ENCODE assay signal across 11 mouse cellular contexts in genomic region chr6:72650338-72650851, GRCm38 (mm10). TPM values are rescaled to one million over a fixed set of nuclear protein-coding genes. Genes with fewer than 3 reads are reported as not detected.
DNase-seq lines count a peak whose midpoint lies in the region; ATAC-seq lines count a peak whose summit lies in the region.
"Had no signal": no experiment of that assay in that cellular context is flagged by ENCODE, and none has a peak within 500 bp of the region (broad histone marks: within the 10 kb centered on the region; RNA-seq: fewer than 3 reads in every experiment).

No protein-coding gene starts in this region.

- WGBS in kidney, embryonic 14.5 days: 53% methylated on average over 10 of the region's 10 CpGs
- WGBS in midbrain, embryonic 13.5 days: 87% methylated on average over 10 of the region's 10 CpGs

- H3K36me3 ChIP-seq in kidney, embryonic 14.5 days (ENCODE audit: control insufficient read depth, insufficient read depth, low read length): peaks cover 13% of the 10 kb centered on the region; the same call in 1 of the 2 replicates
- H3K36me3 ChIP-seq in midbrain, embryonic 13.5 days: no peaks in the 10 kb centered on the region
- H3K36me3 ChIP-seq: heart, embryonic 15.5 days had no signal

- no peak overlapping the region for H3K27ac ChIP-seq in kidney, embryonic 14.5 days (ENCODE audit: low read depth, low read length)
- no peak overlapping the region for H3K27ac ChIP-seq in midbrain, embryonic 13.5 days
- H3K27ac ChIP-seq: heart, embryonic 15.5 days had no signal

- peak; percentile 50 to 56 for DNase-seq in kidney, postnatal 4 days
- DNase-seq in gonadal fat pad, adult 2 months (ENCODE audit: low read depth): peak; percentile 57
- DNase-seq in left cerebral cortex, postnatal 25 days (ENCODE audit: low spot score in 2 of 2): peak; percentile 60 to 95
- DNase-seq in right cerebral cortex, postnatal 25 days: peak; percentile 78
- DNase-seq in cerebellum, postnatal 14 days: no peak
- DNase-seq in Muller cell, postnatal 12 days (ENCODE audit: inconsistent ontology term): no peak

- H3K9ac ChIP-seq in kidney, embryonic 14.5 days (ENCODE audit: low read depth, low read length): no peak overlapping the region
- no peak overlapping the region for H3K9ac ChIP-seq in midbrain, embryonic 13.5 days (replicated peaks)
- H3K9ac ChIP-seq: heart, embryonic 15.5 days had no signal

- H3K27me3 ChIP-seq in kidney, embryonic 14.5 days (ENCODE audit: control insufficient read depth, insufficient read depth, low read length): no peaks in the 10 kb centered on the region
- no peaks in the 10 kb centered on the region for H3K27me3 ChIP-seq in midbrain, embryonic 13.5 days
- H3K27me3 ChIP-seq: heart, embryonic 15.5 days had no signal

- no peaks in the 10 kb centered on the region for H3K9me3 ChIP-seq in kidney, embryonic 14.5 days (ENCODE audit: control insufficient read depth, low read length)
- H3K9me3 ChIP-seq in midbrain, embryonic 13.5 days: no peaks in the 10 kb centered on the region
- H3K9me3 ChIP-seq: heart, embryonic 15.5 days had no signal

- no peak overlapping the region for H3K4me3 ChIP-seq in kidney, embryonic 14.5 days (ENCODE audit: low read length)
- H3K4me3 ChIP-seq in midbrain, embryonic 13.5 days (replicated peaks): no peak overlapping the region
- H3K4me3 ChIP-seq: erythroblast, embryonic 14.5 days; heart, embryonic 15.5 days had no signal

- ATAC-seq in kidney, embryonic 14.5 days (ENCODE audit: low FRiP score, low TSS enrichment): no peak
- ATAC-seq in midbrain, embryonic 13.5 days: no peak

- intact Hi-C loops in left cerebral cortex, postnatal 25 days (cut with DNase I): no loop called here

- H3K4me2 ChIP-seq in kidney, embryonic 14.5 days (replicated peaks; ENCODE audit: low read depth, low read length): no peak overlapping the region
- H3K4me2 ChIP-seq in midbrain, embryonic 13.5 days (replicated peaks): no peak overlapping the region
- H3K4me2 ChIP-seq: heart, embryonic 15.5 days; midbrain, embryonic 11.5 days had no signal

- peaks cover 44% of the 10 kb centered on the region for H3K4me1 ChIP-seq in kidney, embryonic 14.5 days (ENCODE audit: control insufficient read depth, insufficient read depth, low read length)
- peaks cover 13% of the 10 kb centered on the region for H3K4me1 ChIP-seq in midbrain, embryonic 13.5 days (replicated peaks)

RNA-seq across cellular contexts. Expression of gene Tgoln1, which starts 33.6 kb away (rescaled TPM):
- polyA plus RNA-seq in kidney, embryonic 14.5 days (2014; fragmentation: Nextera tagmentation; extraction: Ambion mirVana): 22.5 and 39.6 TPM in 2 replicates
- 66.5 and 75.6 TPM in 2 replicates for polyA plus RNA-seq in gonadal fat pad, adult 2 months (2012; rRNA removed)
- total RNA-seq in left cerebral cortex, postnatal 25 days (2021): 10 to 100 TPM; 87.7 to 91.5 TPM
- 39.6 and 41.2 TPM in 2 replicates for polyA plus RNA-seq in midbrain, embryonic 13.5 days (2015; fragmentation: Nextera tagmentation; extraction: Ambion mirVana)

RNA-seq across cellular contexts. Expression of gene Retsat, which starts 52.1 kb away (rescaled TPM):
- 14.7 and 20.1 TPM in 2 replicates for polyA plus RNA-seq in kidney, embryonic 14.5 days (2014; fragmentation: Nextera tagmentation; extraction: Ambion mirVana)
- 55.1 and 64.5 TPM in 2 replicates for polyA plus RNA-seq in gonadal fat pad, adult 2 months (2012; rRNA removed)
- 10 to 100 TPM; 46.2 to 60.5 TPM for total RNA-seq in left cerebral cortex, postnatal 25 days (2021)
- polyA plus RNA-seq in midbrain, embryonic 13.5 days (2015; fragmentation: Nextera tagmentation; extraction: Ambion mirVana): 5.0 and 6.2 TPM in 2 replicates

RNA-seq across cellular contexts. Expression of gene Elmod3, which starts 52.2 kb away (rescaled TPM):
- polyA plus RNA-seq in kidney, embryonic 14.5 days (2014; fragmentation: Nextera tagmentation; extraction: Ambion mirVana): 10.4 and 15.0 TPM in 2 replicates
- polyA plus RNA-seq in gonadal fat pad, adult 2 months (2012; rRNA removed): 29.9 and 32.8 TPM in 2 replicates
- 10 to 100 TPM; 18.0 to 18.3 TPM for total RNA-seq in left cerebral cortex, postnatal 25 days (2021)
- polyA plus RNA-seq in midbrain, embryonic 13.5 days (2015; fragmentation: Nextera tagmentation; extraction: Ambion mirVana): 15.7 and 16.5 TPM in 2 replicates

Comparison
In these comparisons a context has a peak if more than half of its experiments do, and no peak if none do; other contexts are left out.
1. DNase-seq: peak in kidney, postnatal 4 days (2 of 2), gonadal fat pad, adult 2 months (single experiment), left cerebral cortex, postnatal 25 days (2 of 2) and right cerebral cortex, postnatal 25 days (single experiment); none in cerebellum, postnatal 14 days (0 of 2) and Muller cell, postnatal 12 days (single experiment).